Mouse (Mus musculus) yolk sac, embryonic 10.5 days (tissue): ENCODE results near the gene Vav1.

Experiments
- DNase-seq: peaks from one replicate; pipeline ENCODE4 v3.0.0-alpha.2; 2017; ENCODE audit warnings: low spot score

Gene Vav1

GRCm38 (mm10) chr17:57339298-57339697 is 60.4 kb downstream of the Vav1 start:
- DNase-seq: no peak

GRCm38 (mm10) chr17:57341568-57341967 is 62.7 kb downstream of the Vav1 start:
- no peak for DNase-seq

- no peak for DNase-seq
Measured at GRCm38 (mm10) chr17:57344029-57344707, 65.3 kb downstream of the Vav1 start.

GRCm38 (mm10) chr17:57347017-57347416 is 68.1 kb downstream of the Vav1 start:
- no peak for DNase-seq

GRCm38 (mm10) chr17:57347781-57348180 is 68.9 kb downstream of the Vav1 start:
- no peak for DNase-seq

GRCm38 (mm10) chr17:57349067-57349466 is 70.2 kb downstream of the Vav1 start:
- DNase-seq: no peak

- no peak for DNase-seq
Measured at GRCm38 (mm10) chr17:57350212-57350611, 71.3 kb downstream of the Vav1 start.

GRCm38 (mm10) chr17:57351107-57351506 is 72.2 kb downstream of the Vav1 start:
- DNase-seq: no peak

GRCm38 (mm10) chr17:57358441-57358840 is 79.5 kb downstream of the Vav1 start, which contains the start of gene Adgre1:
Gene Adgre1, plus strand, starts transcription at chr17:57358691.
- no peak for DNase-seq

- no peak for DNase-seq
Measured at GRCm38 (mm10) chr17:57359485-57360241, 80.8 kb downstream of the Vav1 start.
